Mouse (Mus musculus): ENCODE data around the gene Tst. TPM values are rescaled to one million over a fixed set of nuclear protein-coding genes. Genes with fewer than 3 reads are reported as not detected.

Tst gene
- total and polyA plus RNA-seq, 3 experiments: 0.56 to 2.0 (median 0.67) TPM

- H3K79me2 ChIP-seq (replicated peaks; ENCODE audit: control insufficient read depth, extremely low read depth, insufficient read depth, poor library complexity, severe bottlenecking): no peaks in the 10 kb centered on the region
- dilution Hi-C loops (cut with MboI; ENCODE audit: extremely low pct_ligation_motif_present, extremely low pct_unique_long_range_greater_than_20kb, low sequenced_read_pairs): no loop called here
- peaks cover 77% of the 10 kb centered on the region for H3K27me3 ChIP-seq (replicated peaks)
- no peak within 1 kb of the TSS for H3K9ac ChIP-seq (ENCODE audit: insufficient read depth, low read depth)
- no peak for DNase-seq (ENCODE audit: extremely low read depth)
- no peak within 1 kb of the TSS for H3K4me3 ChIP-seq (replicated peaks in 1 of 3; ENCODE audit: low read depth in 2 of 3, low read length in 2 of 3, poor library complexity in 1 of 3)
- H3K4me1 ChIP-seq (ENCODE audit: control insufficient read depth in 1 of 2, insufficient read depth in 2 of 2): no peaks in the 10 kb centered on the region
- in situ Hi-C loops (cut with MboI; ENCODE audit: low pct_ligation_motif_present, low pct_unique_long_range_greater_than_20kb, low sequenced_read_pairs): no loop called here
- H3K27ac ChIP-seq (ENCODE audit: insufficient read depth, low read depth): no peak within 1 kb of the TSS
- no peak within 1 kb of the TSS for H3K4me2 ChIP-seq (ENCODE audit: insufficient read depth, low read depth, poor library complexity, severe bottlenecking)
- H3K9me3 ChIP-seq (replicated peaks; ENCODE audit: low read length): peaks cover 11% of the 10 kb centered on the region
- H3K36me3 ChIP-seq (replicated peaks in 1 of 2; ENCODE audit: control insufficient read depth in 1 of 2, insufficient read depth in 1 of 2, low read length in 1 of 2): no peaks in the 10 kb centered on the region
- no peak for TF ChIP-seq ZMIZ1 (IDR thresholded peaks at IDR 0.05; ENCODE audit: low read depth, low read length)
- no peak for TF ChIP-seq MAFK (IDR thresholded peaks at IDR 0.05; ENCODE audit: insufficient replicate concordance, low read length)
- TF ChIP-seq CTCF (conservative IDR thresholded peaks at IDR 0.05 in 1 of 2, IDR thresholded peaks at IDR 0.05 in 1 of 2; ENCODE audit: low read depth in 2 of 2, low read length in 2 of 2): no peak
- TF ChIP-seq IRF4 (IDR thresholded peaks at IDR 0.05; ENCODE audit: low read depth, low read length): no peak
- TF ChIP-seq HCFC1 (IDR thresholded peaks at IDR 0.05; ENCODE audit: low read depth, low read length): no peak
- no peak for TF ChIP-seq EP300 (IDR thresholded peaks at IDR 0.05; ENCODE audit: low read length)
- TF ChIP-seq USF2 (conservative IDR thresholded peaks at IDR 0.05; ENCODE audit: low read depth, low read length): no peak
- TF ChIP-seq ELF1 (IDR thresholded peaks at IDR 0.05; ENCODE audit: low read depth, low read length): no peak
- no peak for TF ChIP-seq ETS1 (conservative IDR thresholded peaks at IDR 0.05; ENCODE audit: low read depth, low read length)
- no peak for TF ChIP-seq MEF2A (IDR thresholded peaks at IDR 0.05; ENCODE audit: borderline replicate concordance, low read depth, low read length)
- no peak for TF ChIP-seq E2F4 (IDR thresholded peaks at IDR 0.05; ENCODE audit: insufficient replicate concordance, low read depth, low read length)
These were observed 10.2 kb downstream of the Tst start, which contains the start of gene Tex33 for GRCm38 (mm10) chr15:78395478-78395962. Tex33 (minus strand) TSS chr15:78395912.

- peaks cover 91% of the 10 kb centered on the region for H3K27me3 ChIP-seq (replicated peaks)
- no peak overlapping the region for H3K27ac ChIP-seq (ENCODE audit: insufficient read depth, low read depth)
- no peaks in the 10 kb centered on the region for H3K79me2 ChIP-seq (replicated peaks; ENCODE audit: control insufficient read depth, extremely low read depth, insufficient read depth, poor library complexity, severe bottlenecking)
- H3K4me3 ChIP-seq (replicated peaks in 1 of 3; ENCODE audit: low read depth in 2 of 3, low read length in 2 of 3, poor library complexity in 1 of 3): no peak overlapping the region
- peaks cover 11% of the 10 kb centered on the region for H3K9me3 ChIP-seq (replicated peaks; ENCODE audit: low read length)
- no peaks in the 10 kb centered on the region for H3K36me3 ChIP-seq (replicated peaks in 1 of 2; ENCODE audit: control insufficient read depth in 1 of 2, insufficient read depth in 1 of 2, low read length in 1 of 2)
- H3K4me2 ChIP-seq (ENCODE audit: insufficient read depth, low read depth, poor library complexity, severe bottlenecking): no peak overlapping the region
- no peak overlapping the region for H3K9ac ChIP-seq (ENCODE audit: insufficient read depth, low read depth)
- H3K4me1 ChIP-seq (ENCODE audit: control insufficient read depth in 1 of 2, insufficient read depth in 2 of 2): no peaks in the 10 kb centered on the region
- DNase-seq (ENCODE audit: extremely low read depth): no peak
- no peak for TF ChIP-seq ZC3H11A (IDR thresholded peaks at IDR 0.05; ENCODE audit: low read depth, low read length)
- no peak for TF ChIP-seq MAFK (IDR thresholded peaks at IDR 0.05; ENCODE audit: insufficient replicate concordance, low read length)
- no peak for TF ChIP-seq EP300 (IDR thresholded peaks at IDR 0.05; ENCODE audit: low read length)
- TF ChIP-seq PAX5 (IDR thresholded peaks at IDR 0.05; ENCODE audit: low read length): no peak
- no peak for TF ChIP-seq USF2 (conservative IDR thresholded peaks at IDR 0.05; ENCODE audit: low read depth, low read length)
- no peak for TF ChIP-seq TBP (conservative IDR thresholded peaks at IDR 0.05; ENCODE audit: low read depth, low read length)
- no peak for TF ChIP-seq UBTF (IDR thresholded peaks at IDR 0.05; ENCODE audit: low read depth, low read length)
- no peak for TF ChIP-seq SMC3 (IDR thresholded peaks at IDR 0.05; ENCODE audit: low read depth, low read length)
- TF ChIP-seq ZKSCAN1 (IDR thresholded peaks at IDR 0.05; ENCODE audit: borderline replicate concordance, low read depth, low read length): no peak
- no peak for TF ChIP-seq CTCF (conservative IDR thresholded peaks at IDR 0.05 in 1 of 2, IDR thresholded peaks at IDR 0.05 in 1 of 2; ENCODE audit: low read depth in 2 of 2, low read length in 2 of 2)
- TF ChIP-seq HCFC1 (IDR thresholded peaks at IDR 0.05; ENCODE audit: low read depth, low read length): no peak
- no peak for TF ChIP-seq RAD21 (IDR thresholded peaks at IDR 0.05; ENCODE audit: low read depth, low read length)
- no peak for TF ChIP-seq IRF4 (IDR thresholded peaks at IDR 0.05; ENCODE audit: low read depth, low read length)
- in situ Hi-C loops (cut with MboI; ENCODE audit: low pct_ligation_motif_present, low pct_unique_long_range_greater_than_20kb, low sequenced_read_pairs) (no loop called here), dilution Hi-C loops (cut with MboI; ENCODE audit: extremely low pct_ligation_motif_present, extremely low pct_unique_long_range_greater_than_20kb, low sequenced_read_pairs) (no loop called here)
These were observed 14.9 kb downstream of the Tst start for GRCm38 (mm10) chr15:78390855-78391254.
